Mouse (Mus musculus): ENCODE results near the gene Vps50. TPM values are rescaled to one million over a fixed set of nuclear protein-coding genes. Genes with fewer than 3 reads are reported as not detected.
"Not testable (repeated sequence)": the region's sequence is repeated elsewhere in the genome, so short reads cannot be mapped to it uniquely, and the experiment has no call there.

Gene Vps50
- polyA plus RNA-seq, 1 experiment from 2014 or later = 35.7 TPM

- WGBS = 85% methylated on average over 5 of the region's 5 CpGs
- Histone ChIP-seq H3K9ac (no peak overlapping the region), H3K36me3 (no peaks in the 10 kb centered on the region), H3K4me1 (no peaks in the 10 kb centered on the region), H3K4me2 (no peak overlapping the region), H3K27ac (no peak overlapping the region), H3K27me3 (0 out of 2 replicates have a peak, but pooled peaks cover 3% of the 10 kb centered on the region), H3K9me3 (no peaks in the 10 kb centered on the region), H3K4me3 (no peak overlapping the region)
- ATAC-seq (ENCODE audit: insufficient number of reproducible peaks, insufficient read depth, low FRiP score, low TSS enrichment, low read depth) = no peak
Observed at GRCm38 (mm10) chr6:3494285-3494684, 3.9 kb upstream of the Vps50 start.

- H3K9ac ChIP-seq = no peak overlapping the region
- H3K27ac ChIP-seq = no peak overlapping the region
- no peak for ATAC-seq (ENCODE audit: insufficient number of reproducible peaks, insufficient read depth, low FRiP score, low TSS enrichment, low read depth)
- no peaks in the 10 kb centered on the region for H3K36me3 ChIP-seq
- H3K4me3 ChIP-seq = no peak overlapping the region
- no peak overlapping the region for H3K4me2 ChIP-seq
- WGBS = 7% methylated on average over 2 of the region's 2 CpGs
- H3K4me1 ChIP-seq = peaks cover 5% of the 10 kb centered on the region; the same call in 1 of the 2 replicates
- no peaks in the 10 kb centered on the region for H3K9me3 ChIP-seq
- 0 out of 2 replicates have a peak, but pooled peaks cover 3% of the 10 kb centered on the region for H3K27me3 ChIP-seq
Observed at GRCm38 (mm10) chr6:3496210-3496609, 2.0 kb upstream of the Vps50 start.

GRCm38 (mm10) chr6:3500286-3500685 is 2.1 kb downstream of the Vps50 start:
- Histone ChIP-seq H3K27me3 (no peaks in the 10 kb centered on the region), H3K4me3 (no peak overlapping the region), H3K4me1 (peaks cover 6% of the 10 kb centered on the region; the same call in 1 of the 2 replicates), H3K4me2 (no peak overlapping the region), H3K36me3 (no peaks in the 10 kb centered on the region), H3K27ac (no peak overlapping the region), H3K9ac (no peak overlapping the region), H3K9me3 (no peaks in the 10 kb centered on the region)
- 90% methylated on average over 3 of the region's 3 CpGs for WGBS
- ATAC-seq (ENCODE audit: insufficient number of reproducible peaks, insufficient read depth, low FRiP score, low TSS enrichment, low read depth) = no peak

GRCm38 (mm10) chr6:3505289-3505688 is 7.1 kb downstream of the Vps50 start:
- no peak for ATAC-seq (ENCODE audit: insufficient number of reproducible peaks, insufficient read depth, low FRiP score, low TSS enrichment, low read depth)
- WGBS = 32% methylated on average over 5 of the region's 5 CpGs
- H3K36me3 ChIP-seq = no peaks in the 10 kb centered on the region

GRCm38 (mm10) chr6:3507078-3507477 is 8.9 kb downstream of the Vps50 start:
- H3K27ac ChIP-seq = no peak overlapping the region
- H3K4me1 ChIP-seq = peaks cover 6% of the 10 kb centered on the region; the same call in 1 of the 2 replicates
- H3K9ac ChIP-seq = no peak overlapping the region
- WGBS = 79% methylated on average over 4 of the region's 4 CpGs
- H3K9me3 ChIP-seq = no peaks in the 10 kb centered on the region
- no peak overlapping the region for H3K4me3 ChIP-seq
- no peak overlapping the region for H3K4me2 ChIP-seq
- no peaks in the 10 kb centered on the region for H3K27me3 ChIP-seq
- no peaks in the 10 kb centered on the region for H3K36me3 ChIP-seq
- no peak for ATAC-seq (ENCODE audit: insufficient number of reproducible peaks, insufficient read depth, low FRiP score, low TSS enrichment, low read depth)

More at GRCm38 (mm10) chr6:3505289-3505688, 7.1 kb downstream of the Vps50 start:
- H3K27ac ChIP-seq = no peak overlapping the region
- no peaks in the 10 kb centered on the region for H3K9me3 ChIP-seq
- H3K9ac ChIP-seq = no peak overlapping the region
- no peak overlapping the region for H3K4me2 ChIP-seq
- no peak overlapping the region for H3K4me3 ChIP-seq
- no peaks in the 10 kb centered on the region for H3K27me3 ChIP-seq
- peaks cover 6% of the 10 kb centered on the region; the same call in 1 of the 2 replicates for H3K4me1 ChIP-seq

GRCm38 (mm10) chr6:3508151-3508550 is 10.0 kb downstream of the Vps50 start:
- H3K36me3 ChIP-seq; H3K4me1 ChIP-seq; H3K9ac ChIP-seq; H3K4me3 ChIP-seq; H3K9me3 ChIP-seq; H3K4me2 ChIP-seq; H3K27ac ChIP-seq; H3K27me3 ChIP-seq; ATAC-seq (ENCODE audit: insufficient number of reproducible peaks, insufficient read depth, low FRiP score, low TSS enrichment, low read depth): not testable (repeated sequence)
- WGBS = 71% methylated on average over 2 of the region's 2 CpGs

GRCm38 (mm10) chr6:3509782-3510181 is 11.6 kb downstream of the Vps50 start:
- no peak overlapping the region for H3K4me2 ChIP-seq
- H3K36me3 ChIP-seq = no peaks in the 10 kb centered on the region
- peaks cover 9% of the 10 kb centered on the region; the same call in 1 of the 2 replicates for H3K4me1 ChIP-seq
- no peak overlapping the region for H3K27ac ChIP-seq
- H3K9ac ChIP-seq = no peak overlapping the region
- 16% methylated on average over 2 of the region's 2 CpGs for WGBS
- no peaks in the 10 kb centered on the region for H3K27me3 ChIP-seq
- no peak overlapping the region for H3K4me3 ChIP-seq
- no peak for ATAC-seq (ENCODE audit: insufficient number of reproducible peaks, insufficient read depth, low FRiP score, low TSS enrichment, low read depth)
- H3K9me3 ChIP-seq = no peaks in the 10 kb centered on the region

GRCm38 (mm10) chr6:3511116-3511515 is 12.9 kb downstream of the Vps50 start:
- Histone ChIP-seq H3K27me3 (no peaks in the 10 kb centered on the region), H3K4me3 (no peak overlapping the region), H3K4me1 (0 out of 2 replicates have a peak, but pooled peaks cover 3% of the 10 kb centered on the region), H3K4me2 (no peak overlapping the region), H3K9me3 (no peaks in the 10 kb centered on the region), H3K9ac (no peak overlapping the region), H3K36me3 (no peaks in the 10 kb centered on the region), H3K27ac (no peak overlapping the region)
- no peak for ATAC-seq (ENCODE audit: insufficient number of reproducible peaks, insufficient read depth, low FRiP score, low TSS enrichment, low read depth)
- 87% methylated on average over 10 of the region's 10 CpGs for WGBS

GRCm38 (mm10) chr6:3511612-3512011 is 13.4 kb downstream of the Vps50 start:
- no peaks in the 10 kb centered on the region for H3K36me3 ChIP-seq
- H3K4me2 ChIP-seq = no peak overlapping the region
- 0 out of 2 replicates have a peak, but pooled peaks cover 3% of the 10 kb centered on the region for H3K4me1 ChIP-seq
- H3K27ac ChIP-seq = no peak overlapping the region
- 73% methylated on average over 11 of the region's 11 CpGs for WGBS
- no peaks in the 10 kb centered on the region for H3K9me3 ChIP-seq
- no peak overlapping the region for H3K4me3 ChIP-seq
- H3K9ac ChIP-seq = no peak overlapping the region
- H3K27me3 ChIP-seq = no peaks in the 10 kb centered on the region
- ATAC-seq (ENCODE audit: insufficient number of reproducible peaks, insufficient read depth, low FRiP score, low TSS enrichment, low read depth) = no peak

- no peaks in the 10 kb centered on the region for H3K9me3 ChIP-seq
- no peaks in the 10 kb centered on the region for H3K27me3 ChIP-seq
- no peak overlapping the region for H3K9ac ChIP-seq
- 0 out of 2 replicates have a peak, but pooled peaks cover 3% of the 10 kb centered on the region for H3K4me1 ChIP-seq
- H3K4me3 ChIP-seq = no peak overlapping the region
- no peak overlapping the region for H3K4me2 ChIP-seq
- no peak for ATAC-seq (ENCODE audit: insufficient number of reproducible peaks, insufficient read depth, low FRiP score, low TSS enrichment, low read depth)
- 0 out of 2 replicates have a peak, but pooled peaks cover 4% of the 10 kb centered on the region for H3K36me3 ChIP-seq
- WGBS = 62% methylated on average over 3 of the region's 3 CpGs
- no peak overlapping the region for H3K27ac ChIP-seq
Observed at GRCm38 (mm10) chr6:3512611-3513010, 14.4 kb downstream of the Vps50 start.

GRCm38 (mm10) chr6:3528198-3528597 is 30.0 kb downstream of the Vps50 start:
- no peak overlapping the region for H3K4me2 ChIP-seq
- no peak overlapping the region for H3K27ac ChIP-seq
- H3K4me3 ChIP-seq = no peak overlapping the region
- no peak for ATAC-seq (ENCODE audit: insufficient number of reproducible peaks, insufficient read depth, low FRiP score, low TSS enrichment, low read depth)
- 90% methylated on average over 4 of the region's 4 CpGs for WGBS
- H3K9me3 ChIP-seq = no peaks in the 10 kb centered on the region
- no peak overlapping the region for H3K9ac ChIP-seq
- H3K27me3 ChIP-seq = no peaks in the 10 kb centered on the region
- no peaks in the 10 kb centered on the region; the same call in 1 of the 2 replicates for H3K4me1 ChIP-seq
- H3K36me3 ChIP-seq = no peaks in the 10 kb centered on the region

- Histone ChIP-seq H3K9ac (no peak overlapping the region), H3K36me3 (0 out of 2 replicates have a peak, but pooled peaks cover 3% of the 10 kb centered on the region), H3K4me3 (no peak overlapping the region), H3K27ac (no peak overlapping the region), H3K4me2 (no peak overlapping the region), H3K27me3 (no peaks in the 10 kb centered on the region), H3K4me1 (no peaks in the 10 kb centered on the region; the same call in 1 of the 2 replicates), H3K9me3 (no peaks in the 10 kb centered on the region)
- no peak for ATAC-seq (ENCODE audit: insufficient number of reproducible peaks, insufficient read depth, low FRiP score, low TSS enrichment, low read depth)
- 55% methylated on average over 5 of the region's 5 CpGs for WGBS
Observed at GRCm38 (mm10) chr6:3531445-3531844, 33.3 kb downstream of the Vps50 start.
